Mouse (Mus musculus): ENCODE data around the gene Rhox4c.
"Not testable (repeated sequence)": the region's sequence is repeated elsewhere in the genome, so short reads cannot be mapped to it uniquely, and the experiment has no call there.

The Rhox4c gene

DNA sequence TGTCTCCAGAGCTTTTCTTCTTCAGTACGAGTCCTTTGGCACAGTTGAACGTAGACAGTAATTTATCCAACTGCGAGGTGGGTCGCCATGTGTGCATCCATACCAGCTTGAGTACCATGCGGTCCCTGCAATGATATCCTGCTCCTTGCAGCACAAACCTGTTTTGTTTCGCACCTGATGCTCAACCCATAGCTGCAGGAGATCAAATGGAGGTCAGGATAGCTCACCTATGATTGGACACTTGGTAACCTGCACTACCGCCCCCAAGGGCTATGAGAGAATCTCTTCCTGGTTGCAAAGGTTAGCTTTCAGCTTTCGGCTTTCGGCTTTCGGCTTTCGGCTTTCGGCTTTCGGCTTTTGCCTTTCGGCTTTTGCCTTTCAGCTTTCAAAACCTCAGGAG, at the start of gene Rhox4c:
Gene Rhox4c, plus strand, starts transcription at position 301 of the 400 bp plus-strand sequence.
- not testable (repeated sequence) for DNase-seq (ENCODE audit: low spot score)

DNA sequence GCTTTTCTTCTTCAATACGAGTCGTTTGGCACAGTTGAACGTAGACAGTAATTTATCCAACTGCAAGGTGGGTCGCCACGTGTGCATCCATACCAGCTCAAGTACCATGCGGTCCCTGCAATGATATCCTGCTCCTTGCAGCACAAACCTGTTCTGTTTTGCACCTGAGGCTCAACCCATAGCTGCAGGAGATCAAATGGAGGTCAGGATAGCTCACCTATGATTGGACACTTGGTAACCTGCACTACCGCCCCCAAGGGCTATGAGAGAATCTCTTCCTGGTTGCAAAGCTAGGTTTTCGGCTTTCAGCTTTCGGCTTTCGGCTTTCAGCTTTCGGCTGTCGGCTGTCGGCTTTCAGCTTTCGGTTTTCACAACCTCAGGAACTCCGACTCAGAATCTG, 47.9 kb upstream of the Rhox4c start, which contains the start of gene Rhox4b:
Gene Rhox4b, plus strand, starts transcription at position 301 of the 400 bp plus-strand sequence.
- not testable (repeated sequence) for DNase-seq (ENCODE audit: low spot score)

DNA sequence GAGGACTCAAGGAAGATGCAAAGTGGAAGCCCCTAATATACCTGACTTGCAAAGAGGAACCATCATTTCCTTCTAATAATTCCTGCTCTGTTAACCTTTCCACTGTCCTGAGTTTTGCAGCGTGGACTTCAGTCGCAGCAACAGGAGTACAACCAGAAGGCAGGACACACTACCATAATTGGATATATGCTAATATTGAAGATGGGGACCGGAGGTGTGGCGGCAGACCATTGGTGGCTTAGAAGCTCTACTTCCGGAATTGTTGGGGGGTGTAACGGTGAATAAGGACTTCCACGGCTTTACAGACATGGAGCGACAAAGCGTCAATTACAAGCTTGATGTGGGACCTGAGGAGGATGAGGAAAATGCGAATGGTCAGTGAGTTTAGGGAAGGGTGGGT, 26.8 kb upstream of the Rhox4c start, which contains the start of gene Rhox2c:
Gene Rhox2c, plus strand, starts transcription at position 301 of the 400 bp plus-strand sequence.
- not testable (repeated sequence) for DNase-seq (ENCODE audit: low spot score)

DNA sequence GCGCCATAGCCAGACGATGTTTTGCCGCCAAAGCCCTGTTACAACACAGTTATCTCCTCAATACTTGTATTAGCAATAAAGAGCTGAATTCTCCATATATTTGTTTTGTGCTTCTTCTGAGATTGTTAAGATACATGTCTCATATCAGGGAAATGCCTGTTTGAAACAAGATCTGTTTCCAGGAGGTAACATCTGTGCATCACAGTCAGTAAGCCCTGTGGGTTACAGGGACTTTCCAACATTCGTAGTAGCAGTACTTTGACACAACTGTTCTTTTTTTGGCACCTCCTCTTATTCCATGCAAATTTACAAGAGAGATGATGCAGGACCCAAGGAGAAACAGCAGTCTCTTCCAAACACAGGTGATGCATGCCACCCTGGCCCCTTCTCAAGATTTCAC, 21.9 kb upstream of the Rhox4c start, which contains the start of gene Rhox3c:
Gene Rhox3c, plus strand, starts transcription at position 301 of the 400 bp plus-strand sequence.
- not testable (repeated sequence) for DNase-seq (ENCODE audit: low spot score)

DNA sequence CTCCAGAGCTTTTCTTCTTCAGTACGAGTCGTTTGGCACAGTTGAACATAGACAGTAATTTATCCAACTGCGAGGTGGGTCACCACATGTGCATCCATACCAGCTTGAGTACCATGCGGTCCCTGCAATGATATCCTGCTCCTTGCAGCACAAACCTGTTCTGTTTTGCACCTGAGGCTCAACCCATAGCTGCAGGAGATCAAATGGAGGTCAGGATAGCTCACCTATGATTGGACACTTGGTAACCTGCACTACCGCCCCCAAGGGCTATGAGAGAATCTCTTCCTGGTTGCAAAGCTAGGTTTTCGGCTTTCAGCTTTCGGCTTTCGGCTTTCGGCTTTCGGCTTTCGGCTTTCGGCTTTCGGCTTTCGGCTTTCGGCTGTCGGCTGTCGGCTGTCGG, 33.9 kb downstream of the Rhox4c start, which contains the start of gene Rhox4d:
Gene Rhox4d, plus strand, starts transcription at position 301 of the 400 bp plus-strand sequence.
- DNase-seq (ENCODE audit: low spot score): not testable (repeated sequence)

DNA sequence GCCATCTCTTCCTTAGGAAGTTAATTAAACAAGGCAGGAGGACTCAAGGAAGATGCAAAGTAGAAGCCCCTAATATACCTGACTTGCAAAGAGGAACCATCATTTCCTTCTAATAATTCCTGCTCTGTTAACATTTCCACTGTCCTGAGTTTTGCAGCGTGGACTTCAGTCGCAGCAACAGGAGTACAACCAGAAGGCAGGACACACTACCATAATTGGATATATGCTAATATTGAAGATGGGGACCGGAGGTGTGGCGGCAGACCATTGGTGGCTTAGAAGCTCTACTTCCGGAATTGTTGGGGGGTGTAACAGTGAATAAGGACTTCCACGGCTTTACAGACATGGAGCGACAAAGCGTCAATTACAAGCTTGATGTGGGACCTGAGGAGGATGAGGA, 50.0 kb downstream of the Rhox4c start, which contains the start of gene Rhox2e:
Gene Rhox2e, plus strand, starts transcription at position 301 of the 400 bp plus-strand sequence.
- DNase-seq (ENCODE audit: low spot score): not testable (repeated sequence)

All from ovary, adult 18-20 months (tissue).